Mouse (Mus musculus) CH12.LX (cell line): ENCODE data around the gene Acyp2. TPM values are rescaled to one million over a fixed set of nuclear protein-coding genes. Genes with fewer than 3 reads are reported as not detected.

ENCODE experiments used
- DNase-seq: peaks from one replicate; pipeline ENCODE4 v3.0.0-alpha.2; 2013; ENCODE audit errors: extremely low read depth
- H3K27ac ChIP-seq: 2 replicates; pipeline ENCODE4 v1.5.1; 2012; ENCODE audit warnings: low read depth, mild to moderate bottlenecking, control low read depth, moderate library complexity; ENCODE audit not compliant: insufficient read depth
- H3K27me3 ChIP-seq: replicated peaks from 2 replicates; pipeline ENCODE3; 2012; ENCODE audit warnings: inconsistent platforms
- H3K36me3 ChIP-seq, 2 experiments: replicated peaks in 1 of 2; 2 replicates each; pipeline versions ENCODE3 to v1.6.1; 2012; ENCODE audit warnings: inconsistent platforms in 1 of 2, low read length in 1 of 2, mild to moderate bottlenecking in 1 of 2, mixed read lengths in 1 of 2, moderate library complexity in 1 of 2; ENCODE audit not compliant: control insufficient read depth in 1 of 2, insufficient read depth in 1 of 2
- H3K4me1 ChIP-seq, 2 experiments: 2 replicates each; pipeline ENCODE4 v1.6.1; 2012; ENCODE audit warnings: inconsistent platforms in 1 of 2, moderate library complexity in 1 of 2; ENCODE audit not compliant: insufficient read depth in 2 of 2, control insufficient read depth in 1 of 2
- H3K4me2 ChIP-seq: 2 replicates; pipeline ENCODE4 v1.6.1; 2012; ENCODE audit warnings: low read depth, mild to moderate bottlenecking, control low read depth; ENCODE audit not compliant: poor library complexity, insufficient read depth, severe bottlenecking
- H3K4me3 ChIP-seq, 3 experiments: fragments of 150-350 bp in 1 of 3; sonication (generic) in 1 of 3; replicated peaks in 1 of 3; 2 replicates each; pipeline versions ENCODE3 to v1.5.1; 2011 to 2012; ENCODE audit warnings: low read depth in 2 of 3, low read length in 2 of 3, mild to moderate bottlenecking in 2 of 3, moderate library complexity in 2 of 3, control low read depth in 1 of 3, improper control_type of control experiment in 1 of 3, inconsistent platforms in 1 of 3, mixed read lengths in 1 of 3; ENCODE audit not compliant: poor library complexity in 1 of 3
- H3K79me2 ChIP-seq: replicated peaks from 2 replicates; pipeline ENCODE4 v1.6.1; 2012; ENCODE audit warnings: mild to moderate bottlenecking, moderate library complexity; ENCODE audit not compliant: control insufficient read depth, poor library complexity, insufficient read depth, severe bottlenecking; ENCODE audit errors: extremely low read depth
- H3K9ac ChIP-seq: 2 replicates; pipeline ENCODE4 v1.6.1; 2012; ENCODE audit warnings: low read depth, mild to moderate bottlenecking, control low read depth, moderate library complexity; ENCODE audit not compliant: insufficient read depth
- H3K9me3 ChIP-seq: replicated peaks from 2 replicates; pipeline ENCODE3; 2012; ENCODE audit warnings: low read length, inconsistent platforms, mixed read lengths
- BHLHE40 ChIP-seq: IDR thresholded peaks from 2 replicates; pipeline ENCODE4 v1.6.1; 2011; ENCODE audit warnings: mild to moderate bottlenecking, low read depth, low read length, improper control_type of control experiment
- CHD1 ChIP-seq: IDR thresholded peaks from 2 replicates; pipeline ENCODE4 v1.6.1; 2012; ENCODE audit warnings: low read depth, low read length, improper control_type of control experiment, inconsistent platforms
- CHD2 ChIP-seq: IDR thresholded peaks from 2 replicates; pipeline ENCODE4 v1.6.1; 2011; ENCODE audit warnings: low read length, improper control_type of control experiment
- ELF1 ChIP-seq: IDR thresholded peaks from 2 replicates; pipeline ENCODE4 v1.6.1; 2014; ENCODE audit warnings: low read depth, mild to moderate bottlenecking, inconsistent platforms, low read length, improper control_type of control experiment
- ETS1 ChIP-seq: conservative IDR thresholded peaks from 2 replicates; pipeline ENCODE4 v1.6.1; 2012; ENCODE audit warnings: low read depth, mild to moderate bottlenecking, inconsistent platforms, low read length, improper control_type of control experiment, moderate library complexity
- HCFC1 ChIP-seq: IDR thresholded peaks from 2 replicates; pipeline ENCODE4 v1.6.1; 2012; ENCODE audit warnings: low read depth, mild to moderate bottlenecking, inconsistent platforms, low read length, improper control_type of control experiment
- JUN ChIP-seq: IDR thresholded peaks from 2 replicates; pipeline ENCODE4 v1.6.1; 2011; ENCODE audit warnings: low read depth, mild to moderate bottlenecking, low read length, improper control_type of control experiment, moderate library complexity; ENCODE audit not compliant: insufficient read depth
- MAFK ChIP-seq: IDR thresholded peaks from 2 replicates; pipeline ENCODE4 v1.6.1; 2011; ENCODE audit warnings: low read length, improper control_type of control experiment; ENCODE audit not compliant: insufficient replicate concordance
- MAX ChIP-seq: IDR thresholded peaks from 2 replicates; pipeline ENCODE4 v1.6.1; 2011; ENCODE audit warnings: low read length, improper control_type of control experiment
- MXI1 ChIP-seq: IDR thresholded peaks from 2 replicates; pipeline ENCODE4 v1.6.1; 2011; ENCODE audit warnings: mild to moderate bottlenecking, low read depth, low read length, improper control_type of control experiment
- NELFE ChIP-seq: IDR thresholded peaks from 2 replicates; pipeline ENCODE4 v1.6.1; 2011; ENCODE audit warnings: low read depth, low read length, improper control_type of control experiment
- NRF1 ChIP-seq: IDR thresholded peaks from 2 replicates; pipeline ENCODE4 v1.6.1; 2014; ENCODE audit warnings: low read depth, mild to moderate bottlenecking, inconsistent platforms, low read length, improper control_type of control experiment, moderate library complexity
- RAD21 ChIP-seq: IDR thresholded peaks from 2 replicates; pipeline ENCODE4 v1.6.1; 2011; ENCODE audit warnings: low read depth, mild to moderate bottlenecking, low read length, improper control_type of control experiment, moderate library complexity
- RCOR1 ChIP-seq: conservative IDR thresholded peaks from 2 replicates; pipeline ENCODE4 v1.6.1; 2012; ENCODE audit warnings: low read depth, mild to moderate bottlenecking, inconsistent platforms, low read length, improper control_type of control experiment
- SIN3A ChIP-seq: IDR thresholded peaks from 2 replicates; pipeline ENCODE4 v1.6.1; 2012; ENCODE audit warnings: low read length, improper control_type of control experiment, inconsistent platforms
- SMC3 ChIP-seq: IDR thresholded peaks from 2 replicates; pipeline ENCODE4 v1.6.1; 2011; ENCODE audit warnings: low read depth, low read length, improper control_type of control experiment
- TBP ChIP-seq: conservative IDR thresholded peaks from 2 replicates; pipeline ENCODE4 v1.6.1; 2011; ENCODE audit warnings: low read depth, low read length, improper control_type of control experiment
- TCF12 ChIP-seq: IDR thresholded peaks from 2 replicates; pipeline ENCODE4 v1.6.1; 2014; ENCODE audit warnings: low read depth, mild to moderate bottlenecking, inconsistent platforms, low read length, improper control_type of control experiment
- USF2 ChIP-seq: conservative IDR thresholded peaks from 2 replicates; pipeline ENCODE4 v1.6.1; 2011; ENCODE audit warnings: low read depth, low read length, improper control_type of control experiment
- dilution Hi-C: fragments of 300-500 bp; cut with MboI; formaldehyde crosslinking; loops from 2 replicates; pipeline ENCODE4 v1.14.3; 2020; ENCODE audit warnings: low sequenced_read_pairs; ENCODE audit not compliant: extremely low pct_unique_long_range_greater_than_20kb, extremely low pct_ligation_motif_present
- in situ Hi-C: fragments of 300-500 bp; cut with MboI; formaldehyde crosslinking; loops from 3 replicates; pipeline ENCODE4 v1.14.3; 2019; ENCODE audit warnings: low sequenced_read_pairs, low pct_ligation_motif_present, low pct_unique_long_range_greater_than_20kb, mixed read lengths
- polyA plus RNA-seq: library from polyadenylated mRNA; unstranded; fragments of >175 nt; gene quantifications from 2 replicates; pipeline ENCODE4 v1.2.1, GENCODE M21; 2012; ENCODE audit warnings: low read depth; ENCODE audit not compliant: insufficient read length
- total RNA-seq, 2 experiments: library from RNA; depleted of rRNA; stranded (reverse); fragments of 300-350 nt in 1 of 2; fragments of >200 nt in 1 of 2; gene quantifications; 2 replicates each; pipeline ENCODE4 v1.2.3; 2012 to 2014

Gene Acyp2
- total and polyA plus RNA-seq, 3 experiments: 0.17 to 3.1 (median 1.7) TPM

GRCm38 (mm10) chr11:30672719-30673118, 23.3 kb upstream of the Acyp2 start:
- no peak overlapping the region for H3K9ac ChIP-seq
- no peak overlapping the region for H3K4me3 ChIP-seq
- no peaks in the 10 kb centered on the region for H3K9me3 ChIP-seq
- no peaks in the 10 kb centered on the region for H3K4me1 ChIP-seq
- no peaks in the 10 kb centered on the region for H3K27me3 ChIP-seq
- no peak overlapping the region for H3K27ac ChIP-seq
- no peak overlapping the region for H3K4me2 ChIP-seq
- no peak for DNase-seq
- H3K36me3 ChIP-seq: no peaks in the 10 kb centered on the region
- TF ChIP-seq RAD21 (no peak), ETS1 (no peak), NRF1 (no peak), BHLHE40 (no peak), MAFK (no peak), ELF1 (no peak), MAX (no peak), HCFC1 (no peak), SIN3A (no peak), JUN (no peak), MXI1 (no peak)
- H3K79me2 ChIP-seq: no peaks in the 10 kb centered on the region
- dilution Hi-C loops: no loop called here
- in situ Hi-C loops: loop anchor here (25.0 kb wide), 1 partner anchor 560 kb away; no protein-coding TSS in a partner anchor

- no peaks in the 10 kb centered on the region for H3K79me2 ChIP-seq
- H3K4me2 ChIP-seq: no peak overlapping the region
- DNase-seq: no peak
- H3K4me1 ChIP-seq: no peaks in the 10 kb centered on the region
- H3K27me3 ChIP-seq: no peaks in the 10 kb centered on the region
- TF ChIP-seq HCFC1 (no peak), USF2 (no peak), CHD2 (no peak), TCF12 (no peak), NELFE (no peak), TBP (no peak), RCOR1 (no peak), SIN3A (no peak), MXI1 (no peak), CHD1 (no peak), SMC3 (no peak)
- TF ChIP-seq, all 38 proteins: peak for 0
- Histone ChIP-seq H3K27ac (no peak overlapping the region), H3K36me3 (no peaks in the 10 kb centered on the region), H3K9ac (no peak overlapping the region), H3K9me3 (no peaks in the 10 kb centered on the region), H3K4me3 (no peak overlapping the region)
- in situ Hi-C loops (loop anchor here (25.0 kb wide), 1 partner anchor 551 kb away; no protein-coding TSS in a partner anchor), dilution Hi-C loops (no loop called here)
These were observed 13.6 kb upstream of the Acyp2 start for GRCm38 (mm10) chr11:30663001-30663400.
